Mouse (Mus musculus) left cerebral cortex, adult 9 months (tissue): Measurements from ENCODE around the gene Cdyl.

Experiments used
- DNase-seq, 2 experiments: peaks; one replicate each; pipeline ENCODE4 v3.0.0; 2022; ENCODE audit warnings: low spot score in 2 of 2

Gene Cdyl

GRCm38 (mm10) chr13:35689560-35689959, 29.9 kb downstream of the Cdyl start:
- DNase-seq = no peak

GRCm38 (mm10) chr13:35717658-35718057, 58.0 kb downstream of the Cdyl start:
- DNase-seq = no peak

GRCm38 (mm10) chr13:35719581-35719980, 59.9 kb downstream of the Cdyl start:
- DNase-seq = no peak

- no peak for DNase-seq
Observed at GRCm38 (mm10) chr13:35723073-35723472, 63.4 kb downstream of the Cdyl start.

- DNase-seq = no peak
Observed at GRCm38 (mm10) chr13:35726025-35726424, 66.4 kb downstream of the Cdyl start.

- DNase-seq = no peak
Observed at GRCm38 (mm10) chr13:35732131-35732530, 72.5 kb downstream of the Cdyl start.

GRCm38 (mm10) chr13:35732891-35733596, 73.4 kb downstream of the Cdyl start:
- no peak for DNase-seq

- no peak for DNase-seq
Observed at GRCm38 (mm10) chr13:35737565-35737964, 77.9 kb downstream of the Cdyl start.

GRCm38 (mm10) chr13:35738210-35738609, 78.6 kb downstream of the Cdyl start:
- no peak for DNase-seq

GRCm38 (mm10) chr13:35739473-35739872, 79.8 kb downstream of the Cdyl start:
- DNase-seq = no peak

GRCm38 (mm10) chr13:35740301-35741039, 80.8 kb downstream of the Cdyl start:
- DNase-seq = peak in 1 of 2 experiments; percentile 36

- peak; percentile 52 to 81 for DNase-seq
Observed at GRCm38 (mm10) chr13:35741040-35741619, 81.5 kb downstream of the Cdyl start.

- DNase-seq = peak in 1 of 2 experiments; percentile 28
Observed at GRCm38 (mm10) chr13:35741620-35742421, 82.2 kb downstream of the Cdyl start.

- DNase-seq = no peak
Observed at GRCm38 (mm10) chr13:35742696-35743095, 83.1 kb downstream of the Cdyl start.

GRCm38 (mm10) chr13:35743196-35743595, 83.6 kb downstream of the Cdyl start:
- DNase-seq = no peak

GRCm38 (mm10) chr13:35749194-35749593, 89.6 kb downstream of the Cdyl start:
- DNase-seq = no peak

- DNase-seq = no peak
Observed at GRCm38 (mm10) chr13:35749680-35750079, 90.0 kb downstream of the Cdyl start.

- no peak for DNase-seq
Observed at GRCm38 (mm10) chr13:35752046-35752445, 92.4 kb downstream of the Cdyl start.

- DNase-seq = no peak
Observed at GRCm38 (mm10) chr13:35755002-35755401, 95.4 kb downstream of the Cdyl start.

- DNase-seq = no peak
Observed at GRCm38 (mm10) chr13:35755655-35756283, 96.1 kb downstream of the Cdyl start.
